Mouse (Mus musculus) spleen, adult 18-20 months (tissue): ENCODE measurements around the gene Tmem87a.

Experiments used
- DNase-seq, 2 experiments: peaks; one replicate each; pipeline ENCODE4 v3.0.0; 2022; ENCODE audit warnings: mixed read lengths in 2 of 2

The Tmem87a gene

DNA sequence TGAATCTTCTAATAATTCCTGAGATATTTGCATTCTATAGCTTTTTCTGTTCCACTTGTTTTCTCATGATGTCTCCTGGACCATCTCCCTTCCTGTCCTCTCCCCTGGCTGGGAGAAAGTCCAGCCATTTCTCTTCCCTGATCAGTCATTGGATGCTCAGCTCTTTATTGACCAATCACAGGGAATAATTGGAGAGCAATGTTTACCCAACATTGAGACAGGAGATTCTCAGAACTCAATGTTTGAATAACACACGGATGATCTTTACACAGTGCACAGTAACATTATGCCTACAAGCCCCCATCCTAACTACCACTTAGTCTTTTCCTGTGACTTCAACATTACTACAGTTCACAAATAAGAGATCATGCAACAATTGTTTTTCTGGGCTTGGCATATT lies 43.5 kb downstream of the Tmem87a start:
- DNase-seq, result no peak

- peak; percentile 75 to 89 for DNase-seq
Measured at GRCm38 (mm10) chr2:120352682-120353646, 50.9 kb downstream of the Tmem87a start, which contains the start of gene Vps39. Vps39 (minus strand) TSS chr2:120353137.

DNA sequence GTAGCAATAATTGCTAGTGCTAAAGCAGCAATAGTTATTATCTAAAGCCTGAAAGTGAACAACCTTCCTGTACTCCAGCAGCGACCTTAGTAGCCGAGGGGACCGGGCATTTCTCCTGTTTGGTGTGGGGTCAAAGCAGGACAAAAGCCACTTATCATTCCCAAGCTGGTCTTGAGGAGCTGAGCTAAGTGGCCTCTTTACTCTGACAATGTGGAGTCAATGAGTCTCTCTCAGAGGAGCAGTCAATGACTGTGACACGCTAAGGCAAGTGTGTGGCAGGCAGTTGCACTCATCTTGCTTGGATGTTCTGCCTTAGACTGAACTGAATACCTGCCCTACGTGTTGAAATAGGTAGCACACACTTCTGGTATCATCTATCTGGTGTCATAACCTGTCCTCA lies 52.6 kb downstream of the Tmem87a start:
- no peak for DNase-seq

DNA sequence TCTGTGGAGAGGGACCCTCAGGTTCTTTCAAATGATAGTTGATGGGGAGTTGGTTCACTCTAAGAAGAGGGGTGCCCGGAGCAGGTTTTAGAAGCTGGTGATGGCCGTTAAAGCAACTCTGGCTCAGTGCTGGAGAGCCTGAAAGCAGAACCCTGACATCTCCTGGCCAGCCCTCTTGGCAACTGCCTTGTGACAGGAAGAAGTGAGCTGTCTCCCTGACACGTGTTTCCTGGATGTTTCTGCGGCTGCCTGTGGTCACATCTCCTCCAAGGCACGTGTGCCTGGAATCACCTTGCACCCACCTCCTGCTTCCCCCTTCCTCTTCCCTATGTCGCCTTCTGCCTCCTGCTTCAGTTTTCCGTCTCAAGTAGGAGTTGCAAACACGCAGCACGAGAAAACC lies 55.8 kb downstream of the Tmem87a start:
- no peak for DNase-seq

DNA sequence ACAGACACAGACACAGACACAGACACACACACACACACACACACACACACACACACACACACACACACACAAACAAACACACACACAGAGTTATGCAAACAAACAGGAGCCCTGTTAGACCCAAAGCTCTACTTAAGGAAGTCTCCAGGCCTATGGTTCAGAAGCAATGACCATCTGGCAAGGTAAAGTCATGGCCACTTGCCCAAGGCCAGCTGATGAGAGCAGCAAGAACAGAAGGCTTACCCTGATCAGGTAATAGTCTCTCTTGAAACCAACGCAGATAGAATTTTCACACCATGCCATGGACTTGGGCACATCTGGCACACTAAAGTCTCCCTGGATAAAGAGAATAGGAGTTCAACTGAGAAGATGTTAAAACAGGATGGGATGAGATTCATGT lies 62.2 kb downstream of the Tmem87a start:
- DNase-seq, result no peak

GRCm38 (mm10) chr2:120337886-120338285 lies 66.0 kb downstream of the Tmem87a start:
- DNase-seq, result no peak

DNA sequence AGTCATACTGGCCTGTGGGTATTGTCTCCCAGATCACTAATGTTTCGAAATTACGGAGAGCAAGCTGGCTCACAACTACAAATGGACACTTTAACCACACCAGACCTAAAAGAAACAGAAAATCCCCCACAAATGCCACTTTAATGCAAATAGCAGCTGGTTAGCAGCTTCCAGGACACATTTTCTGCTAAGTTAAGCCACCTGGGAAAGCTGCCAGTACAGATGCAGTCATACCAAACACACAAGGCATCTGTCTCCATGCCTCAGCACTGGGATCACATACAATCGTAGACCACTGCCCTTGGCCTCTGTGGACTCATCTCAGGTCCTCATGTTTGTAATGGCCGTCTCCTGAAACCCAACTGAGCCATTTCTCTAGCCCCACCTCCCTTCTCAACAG lies 72.3 kb downstream of the Tmem87a start:
- DNase-seq, result no peak

DNA sequence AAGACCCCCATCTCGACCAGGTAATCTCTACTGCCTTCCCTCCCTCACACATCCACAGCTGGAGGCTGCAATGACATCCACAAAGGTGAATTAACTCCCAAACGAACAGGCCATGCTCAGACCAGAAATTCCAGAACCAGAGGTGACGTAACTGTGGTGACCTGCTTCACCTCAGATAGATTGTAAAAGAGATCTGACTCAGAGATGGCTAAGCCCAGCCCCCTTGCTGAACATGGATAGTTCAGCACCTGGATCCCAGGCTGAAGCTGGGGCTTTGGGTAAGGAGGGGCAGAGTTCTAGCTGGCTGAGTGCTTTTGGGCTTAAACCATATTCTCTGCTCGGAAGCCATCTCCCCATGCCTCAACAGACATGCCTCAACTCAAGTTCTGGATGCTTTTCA lies 88.8 kb downstream of the Tmem87a start:
- no peak for DNase-seq

DNA sequence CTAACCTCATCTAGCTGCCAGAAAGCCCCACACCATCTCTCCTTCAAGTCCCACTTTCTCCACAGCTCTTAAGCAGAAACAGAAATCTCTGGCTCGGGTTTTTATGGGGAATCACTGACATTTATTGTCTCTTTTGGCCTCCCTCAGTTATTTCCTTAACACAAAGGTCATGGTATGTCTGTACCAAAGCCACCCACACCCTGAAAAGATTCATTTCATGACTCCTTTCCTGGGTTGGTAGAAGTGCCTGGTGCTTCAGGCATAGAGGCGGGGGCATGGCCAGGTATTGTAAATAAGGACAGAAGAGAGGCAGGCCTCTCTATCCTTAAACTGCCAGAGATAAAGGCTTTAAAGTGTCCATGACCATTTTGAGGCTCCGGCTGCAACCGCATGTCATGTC lies 89.4 kb downstream of the Tmem87a start:
- no peak for DNase-seq

- DNase-seq, result no peak
Measured at GRCm38 (mm10) chr2:120313976-120314375, 89.9 kb downstream of the Tmem87a start, which contains the start of gene Pla2g4f. Pla2g4f (minus strand) TSS chr2:120314165.

DNA sequence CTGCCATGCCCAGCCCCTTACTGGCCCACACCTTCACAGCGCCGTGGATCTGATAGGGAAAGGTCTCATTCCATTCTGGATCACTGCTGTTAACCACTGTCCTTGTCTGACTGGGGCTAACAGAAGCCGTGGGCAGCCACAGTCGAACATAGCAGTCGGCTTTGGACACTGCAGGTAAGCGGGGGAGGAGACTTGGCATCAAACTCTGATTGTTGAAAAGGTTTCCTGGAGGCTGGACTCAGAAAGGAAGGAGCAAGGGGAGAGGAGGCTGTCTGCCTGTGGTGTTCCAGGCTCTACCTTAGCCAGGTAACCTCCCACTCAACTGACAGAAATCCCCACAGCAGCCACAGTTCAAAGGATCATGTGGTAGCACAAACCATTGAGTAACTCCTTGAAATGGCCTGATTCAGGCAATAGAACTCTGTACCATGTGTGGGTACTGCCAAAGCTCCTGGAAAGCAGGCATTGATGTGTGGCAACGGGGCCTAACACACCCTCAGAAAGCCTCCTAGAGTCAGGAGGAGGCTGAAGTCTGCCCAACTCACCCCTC lies 91.6 kb downstream of the Tmem87a start:
- DNase-seq, result no peak
